Mouse (Mus musculus) intestine, postnatal 0 days (tissue): ENCODE measurements around the gene 4833439L19Rik. TPM values are rescaled to one million over a fixed set of nuclear protein-coding genes. Genes with fewer than 3 reads are reported as not detected.
A peak's percentile ranks its signal among the peaks of the same experiment; 100 is the strongest.

Source experiments
- ATAC-seq: fragments of 200-750 bp; cut with Nextera tagmentation; 2 replicates; pipeline ENCODE4 v1.8.0; 2017; ENCODE audit warnings: mild to moderate bottlenecking, moderate TSS enrichment, moderate library complexity
- H3K27ac ChIP-seq: fragments of 300-500 bp; sonication (generic); 2 replicates; pipeline ENCODE4 v1.5.1; 2014; ENCODE audit warnings: mild to moderate bottlenecking, low read depth, low read length, moderate library complexity
- H3K27me3 ChIP-seq: fragments of 300-500 bp; sonication (generic); replicated peaks from 2 replicates; pipeline ENCODE4 v1.6.1; 2014; ENCODE audit warnings: low read length, mixed read lengths; ENCODE audit not compliant: control insufficient read depth, insufficient read depth
- H3K36me3 ChIP-seq: fragments of 300-500 bp; sonication (generic); 2 replicates; pipeline ENCODE4 v1.6.1; 2014; ENCODE audit warnings: mild to moderate bottlenecking, moderate library complexity; ENCODE audit not compliant: control insufficient read depth, insufficient read depth
- H3K4me1 ChIP-seq: fragments of 300-500 bp; sonication (generic); replicated peaks from 2 replicates; pipeline ENCODE4 v1.6.1; 2014; ENCODE audit warnings: antibody characterized with exemption, low read length, mixed read lengths; ENCODE audit not compliant: control insufficient read depth, insufficient read depth
- H3K4me2 ChIP-seq: fragments of 300-500 bp; sonication (generic); replicated peaks from 2 replicates; pipeline ENCODE4 v1.6.1; 2014; ENCODE audit warnings: low read depth, mild to moderate bottlenecking, moderate library complexity
- H3K4me3 ChIP-seq: fragments of 300-500 bp; sonication (generic); 2 replicates; pipeline ENCODE4 v1.5.1; 2014; ENCODE audit warnings: low read depth, low read length
- H3K9ac ChIP-seq: fragments of 300-500 bp; sonication (generic); 2 replicates; pipeline ENCODE4 v1.6.1; 2014; ENCODE audit warnings: mild to moderate bottlenecking, low read depth, low read length
- H3K9me3 ChIP-seq: fragments of 300-500 bp; sonication (generic); 2 replicates; pipeline ENCODE4 v1.6.1; 2016; ENCODE audit warnings: mixed run types; ENCODE audit not compliant: control insufficient read depth
- CTCF ChIP-seq: sonication (generic); IDR thresholded peaks from 2 replicates; pipeline ENCODE4 v1.5.1; 2016; ENCODE audit warnings: low read depth, mild to moderate bottlenecking, control low read depth, antibody characterized with exemption, moderate library complexity
- WGBS: fragments of 180-500 bp; shearing (Covaris S2); extraction: QIAGEN DNeasy Blood & Tissue Kit; methylation state at CpG from one replicate; pipeline ENCODE4 v1.1.7; 2014; 5-methylcytosine and 5-hydroxymethylcytosine counted together
- polyA plus RNA-seq: library from polyadenylated mRNA; unstranded; fragments of >200 nt; fragmentation: Nextera tagmentation; extraction: Ambion mirVana; gene quantifications from 2 replicates; pipeline ENCODE4 v1.2.1, GENCODE M21; 2015

Gene 4833439L19Rik
- polyA plus RNA-seq, 1 experiment from 2014 or later = 99.6 TPM

DNA sequence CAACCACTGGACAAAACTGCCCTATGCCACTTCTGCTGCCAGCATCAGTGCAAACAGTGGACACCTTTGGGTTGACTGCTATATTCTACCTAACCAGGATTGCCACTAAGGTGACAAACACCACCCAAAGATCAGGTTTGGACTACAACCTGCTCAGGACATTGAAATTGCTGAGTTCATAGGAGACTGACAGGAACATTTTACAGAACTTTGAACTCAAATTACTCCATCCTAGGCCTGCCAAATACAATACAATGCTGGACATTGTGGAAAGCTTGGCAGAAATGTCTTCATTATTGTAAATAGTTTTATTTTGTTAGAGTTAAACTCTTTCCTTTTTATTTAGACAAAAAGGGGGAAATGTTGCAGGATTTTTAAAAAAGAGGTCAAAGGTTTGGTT is 44.1 kb downstream of the 4833439L19Rik start:
- H3K27ac ChIP-seq = no peak overlapping the region
- H3K27me3 ChIP-seq = no peaks in the 10 kb centered on the region
- no peak for ATAC-seq
- H3K4me2 ChIP-seq = no peak overlapping the region
- no peak for TF ChIP-seq CTCF
- H3K9me3 ChIP-seq = no peaks in the 10 kb centered on the region
- H3K4me1 ChIP-seq = no peaks in the 10 kb centered on the region
- no peak overlapping the region for H3K4me3 ChIP-seq
- peaks cover 12% of the 10 kb centered on the region for H3K36me3 ChIP-seq
- no peak overlapping the region for H3K9ac ChIP-seq

DNA sequence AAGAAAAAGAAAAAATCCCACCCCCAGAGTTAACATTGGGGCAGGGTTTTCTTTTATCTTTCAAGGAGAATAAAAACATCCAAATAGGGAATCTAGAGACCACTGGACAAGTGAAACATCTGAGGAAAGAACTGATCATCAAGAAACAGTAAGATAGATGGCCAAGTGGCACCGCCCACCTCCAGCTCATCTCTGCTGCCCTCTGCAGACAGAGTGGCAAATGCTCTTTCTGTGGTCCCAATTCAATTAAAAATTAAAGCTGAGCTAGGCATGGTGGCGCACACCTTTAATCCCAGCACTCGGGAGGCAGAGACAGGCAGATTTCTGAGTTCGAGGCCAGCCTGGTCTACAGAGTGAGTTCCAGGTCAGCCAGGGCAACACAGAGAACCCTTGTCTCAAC is 45.0 kb downstream of the 4833439L19Rik start:
- 92% methylated on average over 4 of the region's 4 CpGs for WGBS
- Histone ChIP-seq H3K27ac (no peak overlapping the region), H3K27me3 (no peaks in the 10 kb centered on the region), H3K36me3 (peaks cover 5% of the 10 kb centered on the region; the same call in 1 of the 2 replicates), H3K9ac (no peak overlapping the region), H3K9me3 (no peaks in the 10 kb centered on the region), H3K4me1 (no peaks in the 10 kb centered on the region), H3K4me2 (no peak overlapping the region), H3K4me3 (no peak overlapping the region)
- no peak for ATAC-seq
- TF ChIP-seq CTCF = peak; percentile 64

DNA sequence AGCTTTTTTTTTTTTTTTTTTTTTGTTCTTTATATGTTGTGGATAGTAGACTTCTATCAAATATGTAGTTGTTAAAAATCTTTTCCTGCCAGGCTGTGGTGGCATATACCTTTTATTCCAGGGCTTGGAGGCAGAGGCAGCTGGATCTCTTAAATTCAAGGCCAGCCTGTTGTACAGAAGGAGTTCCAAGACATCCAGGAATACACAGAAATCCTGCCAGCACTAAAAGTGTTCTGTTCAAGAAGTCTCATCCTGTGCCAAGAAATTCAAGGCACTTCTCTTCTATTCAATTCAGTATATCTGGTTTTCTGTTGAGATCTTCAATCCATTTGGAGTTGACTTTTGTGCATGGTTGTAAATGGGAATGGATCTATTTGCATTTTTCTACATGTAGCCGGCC is 59.3 kb downstream of the 4833439L19Rik start:
- H3K27ac ChIP-seq = no peak overlapping the region
- H3K27me3 ChIP-seq = no peaks in the 10 kb centered on the region
- H3K4me1 ChIP-seq = 0 out of 2 replicates have a peak, but pooled peaks cover 3% of the 10 kb centered on the region
- no peak overlapping the region for H3K9ac ChIP-seq
- H3K4me3 ChIP-seq = no peak overlapping the region
- H3K9me3 ChIP-seq = no peaks in the 10 kb centered on the region
- H3K4me2 ChIP-seq = no peak overlapping the region
- no peaks in the 10 kb centered on the region for H3K36me3 ChIP-seq
- 100% methylated on average over 1 of the region's 1 CpGs for WGBS
- no peak for TF ChIP-seq CTCF
- ATAC-seq = no peak

DNA sequence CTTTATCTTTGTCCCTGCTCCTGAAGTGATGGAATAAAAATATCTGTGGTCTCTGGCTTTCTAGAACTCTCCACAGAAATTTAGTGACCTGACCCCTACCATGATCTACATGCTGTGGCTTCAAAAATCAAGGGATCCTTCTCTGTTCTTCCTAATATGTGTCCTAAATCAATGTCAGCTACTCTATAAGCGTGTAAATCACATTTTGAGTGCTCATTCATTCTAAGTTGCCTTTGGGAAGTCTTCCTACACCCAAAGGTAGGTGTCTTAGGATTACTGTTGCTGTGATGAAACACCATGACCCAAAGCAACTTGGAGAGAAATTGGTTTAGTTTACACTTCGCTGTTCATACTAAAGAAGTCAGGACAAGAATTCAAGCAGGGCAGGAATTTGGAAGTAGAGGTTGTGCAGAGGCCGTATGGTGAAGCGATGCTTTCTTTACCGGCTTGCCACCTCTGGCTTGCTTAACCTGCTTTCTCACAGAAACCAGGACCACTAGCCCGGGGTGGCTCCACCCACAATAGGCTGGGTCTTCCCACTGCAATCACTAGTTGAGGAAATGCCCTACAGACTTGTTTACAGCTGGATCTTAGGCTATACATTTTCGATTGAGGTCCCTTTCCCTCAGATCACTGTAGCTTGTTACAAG is 60.5 kb downstream of the 4833439L19Rik start:
- no peaks in the 10 kb centered on the region for H3K9me3 ChIP-seq

DNA sequence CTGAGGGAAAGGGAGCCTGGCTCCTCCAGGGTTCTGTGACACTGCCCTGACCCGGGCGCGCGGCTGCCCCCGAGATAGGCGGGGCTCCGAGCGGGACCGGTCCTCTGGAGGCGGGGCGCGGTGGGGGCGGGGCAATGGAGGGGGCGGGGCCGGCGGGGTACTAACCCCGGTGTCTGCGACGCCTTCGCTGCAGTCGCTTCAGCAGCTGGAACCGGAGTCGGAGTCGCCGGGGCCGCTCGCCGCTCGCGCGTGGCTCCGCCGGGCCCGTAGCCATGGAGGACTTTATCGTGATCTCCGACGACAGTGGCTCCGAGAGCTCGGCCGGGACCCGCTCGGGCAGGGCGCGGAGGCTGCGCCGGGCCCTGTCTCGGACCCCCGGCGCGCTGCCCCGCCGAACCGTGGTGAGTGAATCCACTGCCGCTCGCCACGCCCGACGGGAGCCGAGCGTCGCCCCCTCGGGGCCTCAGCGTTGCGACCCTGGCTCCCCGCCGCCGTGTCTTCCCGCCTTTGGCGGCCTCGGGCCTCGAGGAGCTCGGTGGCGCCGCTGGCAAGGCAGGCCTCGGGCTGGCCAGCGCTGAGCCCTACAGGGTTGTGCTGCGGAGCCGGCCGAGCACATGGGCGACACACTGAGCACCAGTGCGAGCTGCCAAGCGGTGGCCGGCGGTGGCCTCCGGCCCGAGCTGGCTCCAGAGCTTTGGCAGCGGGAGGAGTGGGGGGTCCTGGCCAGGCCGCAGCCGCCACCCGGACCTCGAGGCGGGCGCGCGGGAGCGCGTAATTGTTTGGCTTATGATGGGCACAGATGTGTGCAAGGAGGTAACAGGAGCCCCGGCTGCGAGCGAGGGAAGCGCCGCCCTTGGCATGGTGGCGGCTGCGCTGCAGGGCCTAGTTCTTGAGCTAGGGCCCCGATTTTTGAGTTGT is 61.4 kb downstream of the 4833439L19Rik start, which contains the start of gene Simc1:
TSS of gene Simc1 (plus strand) at position 176 of the 918 bp plus-strand sequence.
- no peaks in the 10 kb centered on the region for H3K36me3 ChIP-seq
- no peaks in the 10 kb centered on the region for H3K27me3 ChIP-seq
- TF ChIP-seq CTCF = no peak
- H3K4me3 ChIP-seq = peak within 1 kb of the TSS; percentile 70
- H3K4me1 ChIP-seq = 0 out of 2 replicates have a peak, but pooled peaks cover 3% of the 10 kb centered on the region
- peak; percentile 93 for ATAC-seq
- H3K9me3 ChIP-seq = no peaks in the 10 kb centered on the region
- peak within 1 kb of the TSS; percentile 97 for H3K4me2 ChIP-seq
- peak within 1 kb of the TSS; percentile 53 for H3K9ac ChIP-seq
- H3K27ac ChIP-seq = peak within 1 kb of the TSS; percentile 62
- under 1% methylated on average over 97 of the region's 105 CpGs for WGBS

More for the DNA sequence above, 60.5 kb downstream of the 4833439L19Rik start:
- no peak for ATAC-seq
- Histone ChIP-seq H3K4me1 (0 out of 2 replicates have a peak, but pooled peaks cover 3% of the 10 kb centered on the region), H3K27ac (no peak overlapping the region), H3K27me3 (no peaks in the 10 kb centered on the region), H3K9ac (no peak overlapping the region), H3K4me3 (peak overlapping the region; percentile 70), H3K36me3 (no peaks in the 10 kb centered on the region), H3K4me2 (peak overlapping the region; percentile 97)
- 38% methylated on average over 7 of the region's 7 CpGs for WGBS
- no peak for TF ChIP-seq CTCF

DNA sequence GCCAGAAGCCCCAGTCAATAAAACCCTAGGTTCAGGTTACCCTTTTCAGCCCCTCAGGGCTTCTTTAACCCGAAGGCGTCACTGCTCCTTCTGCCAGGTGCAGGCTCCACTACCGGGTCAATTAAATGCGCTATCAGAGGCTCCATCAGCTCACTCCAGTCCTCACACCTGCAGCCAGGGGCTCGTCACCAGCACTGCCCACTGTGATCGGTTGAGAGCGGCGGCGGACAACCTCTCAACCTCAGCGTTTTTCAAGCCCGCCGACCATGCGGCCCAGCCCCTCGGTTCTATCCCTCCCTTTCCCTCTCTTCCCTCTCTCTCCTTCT is 62.0 kb downstream of the 4833439L19Rik start:
- H3K4me3 ChIP-seq = peak overlapping the region; percentile 70
- H3K27ac ChIP-seq = no peak overlapping the region; the same call in 1 of the 2 replicates
- no peaks in the 10 kb centered on the region for H3K36me3 ChIP-seq
- 0 out of 2 replicates have a peak, but pooled peaks cover 3% of the 10 kb centered on the region for H3K4me1 ChIP-seq
- no peaks in the 10 kb centered on the region for H3K9me3 ChIP-seq
- H3K9ac ChIP-seq = no peak overlapping the region
- ATAC-seq = peak; percentile 50
- WGBS = 1% methylated on average over 14 of the region's 14 CpGs
- H3K27me3 ChIP-seq = no peaks in the 10 kb centered on the region
- 0 out of 2 replicates have a peak, but pooled peaks have one; percentile 14 for TF ChIP-seq CTCF
- peak overlapping the region; percentile 97 for H3K4me2 ChIP-seq
